Mouse (Mus musculus) heart, postnatal 0 days (tissue): ENCODE measurements at regions not wholly inside any gene's neighbourhood (a gene's known extent, or its start where the extent isn't known, plus 50 kb on each side); places are given as distances from the start of the nearest gene placed in this dataset.

ENCODE experiments used
- CTCF ChIP-seq: IDR thresholded peaks from 2 replicates; pipeline ENCODE4 v1.5.1; 2016; ENCODE audit warnings: antibody characterized with exemption, control low read depth, low read depth
- EP300 ChIP-seq: IDR thresholded peaks from 2 replicates; pipeline ENCODE4 v1.6.1; 2016; ENCODE audit warnings: antibody characterized with exemption, low read depth

DNA sequence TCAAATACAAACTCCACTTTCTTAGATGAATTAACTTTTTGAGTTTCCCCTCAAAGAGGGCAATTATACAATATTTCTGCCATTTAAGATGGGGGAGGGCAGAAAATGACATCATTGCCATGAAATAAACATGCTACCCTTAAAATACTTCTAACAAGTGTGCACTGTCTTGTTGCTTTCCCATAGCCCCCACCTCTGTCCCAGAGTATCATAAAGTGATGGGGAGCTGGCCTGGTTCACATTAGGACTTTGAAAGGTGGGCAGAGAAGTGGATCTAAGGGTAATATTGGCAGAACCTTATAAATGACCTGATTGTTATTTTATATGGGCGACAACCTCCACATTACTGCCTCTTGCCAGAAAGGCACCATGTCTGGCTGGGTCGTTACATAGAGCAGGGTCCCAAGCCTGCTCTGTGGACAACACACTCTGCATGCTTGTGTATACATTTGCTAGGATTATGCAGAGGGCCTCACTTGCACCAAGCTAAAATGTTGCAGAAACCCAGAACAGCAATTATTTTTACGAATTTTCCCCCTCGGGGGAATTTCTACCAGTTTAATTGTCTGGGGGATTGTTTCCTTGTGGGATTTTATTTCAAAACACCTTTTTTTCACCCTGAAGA, 521.3 kb downstream of the Ebf1 start:
- TF ChIP-seq CTCF (no peak), EP300 (no peak)
